Mouse (Mus musculus) megakaryocyte, embryonic 14.5 days (primary cell): ENCODE results near the gene Srpk2.

Experiments used
- FLI1 ChIP-seq: IDR thresholded peaks from 2 replicates; pipeline ENCODE4 v1.6.1; 2012; ENCODE audit warnings: low read length, inconsistent platforms, mixed read lengths
- GATA1 ChIP-seq: IDR thresholded peaks from 3 replicates; pipeline ENCODE4 v1.6.1; 2012; ENCODE audit warnings: mixed read lengths, low read length, inconsistent platforms, borderline replicate concordance

DNA sequence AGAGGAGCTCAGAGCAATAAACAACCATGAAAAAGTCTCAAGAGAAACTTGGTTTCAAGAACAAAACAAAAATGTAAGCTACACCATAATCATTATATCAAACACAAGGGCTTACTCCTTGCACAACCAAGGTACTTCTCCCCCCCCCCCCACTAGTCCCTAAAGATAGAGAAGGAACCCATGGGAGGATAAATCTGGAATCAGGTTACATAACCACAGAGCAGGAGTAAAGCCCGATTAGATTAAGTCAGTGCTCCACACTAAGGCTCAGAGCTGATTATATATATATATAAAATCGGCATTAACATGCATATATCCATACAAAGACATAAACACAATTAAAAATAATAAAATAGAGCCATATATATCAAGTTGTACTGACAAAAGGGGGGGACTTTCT lies 96.8 kb downstream of the Srpk2 start:
- TF ChIP-seq GATA1 (no peak), FLI1 (no peak)
